Comparison of ENCODE assay signal across 20 mouse cellular contexts in the genomic region with DNA sequence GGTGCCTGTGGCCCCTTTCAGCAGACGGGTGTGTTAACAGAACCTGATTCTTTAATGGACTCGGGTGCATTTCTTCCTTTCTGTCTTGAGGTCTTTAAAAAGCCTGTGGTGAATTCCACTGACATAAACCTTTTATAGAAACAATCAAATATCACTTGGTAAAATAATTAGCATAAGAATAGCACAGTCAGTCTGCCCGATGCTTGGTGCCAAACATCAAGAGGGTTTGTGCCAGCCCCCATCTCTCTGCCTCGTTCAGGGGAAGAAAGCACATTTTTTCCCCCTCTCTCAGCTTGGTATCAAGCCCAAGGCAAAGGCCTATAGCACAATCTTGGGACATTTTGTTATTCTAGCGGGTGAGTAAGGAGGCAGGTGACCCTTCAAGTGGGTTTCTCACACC.
DNase-seq lines count a peak whose midpoint lies in the region; ATAC-seq and TF ChIP-seq lines count a peak whose summit lies in the region.
"Had no signal": no experiment of that assay in that cellular context is flagged by ENCODE, and none has a peak within 500 bp of the region (broad histone marks: within the 10 kb centered on the region; RNA-seq: fewer than 3 reads in every experiment).

No protein-coding gene starts in this region.

- no peak overlapping the region for H3K4me3 ChIP-seq in forebrain, embryonic 14.5 days (ENCODE audit: low read depth, low read length)
- H3K4me3 ChIP-seq in forebrain, postnatal 0 days (ENCODE audit: low read depth, low read length) = no peak overlapping the region
- no peak overlapping the region for H3K4me3 ChIP-seq in forebrain, embryonic 16.5 days (replicated peaks; ENCODE audit: low read length)
- H3K4me3 ChIP-seq in forebrain, embryonic 12.5 days (replicated peaks) = no peak overlapping the region
- H3K4me3 ChIP-seq in midbrain, embryonic 14.5 days (replicated peaks; ENCODE audit: low read depth, low read length) = no peak overlapping the region
- H3K4me3 ChIP-seq in midbrain, embryonic 11.5 days (ENCODE audit: low read depth, low read length) = no peak overlapping the region
- H3K4me3 ChIP-seq in small intestine, adult 2 months (ENCODE audit: low read depth, low read length) = no peak overlapping the region
- no peak overlapping the region for H3K4me3 ChIP-seq in heart, adult 2 months
- H3K4me3 ChIP-seq: embryonic facial prominence, embryonic 13.5 days; embryonic facial prominence, embryonic 15.5 days; erythroblast, embryonic 14.5 days had no signal

- H3K9ac ChIP-seq in forebrain, embryonic 14.5 days (ENCODE audit: low read length) = no peak overlapping the region
- no peak overlapping the region for H3K9ac ChIP-seq in forebrain, postnatal 0 days
- no peak overlapping the region for H3K9ac ChIP-seq in forebrain, embryonic 16.5 days (replicated peaks; ENCODE audit: low read depth, low read length)
- no peak overlapping the region for H3K9ac ChIP-seq in forebrain, embryonic 12.5 days
- H3K9ac ChIP-seq in midbrain, embryonic 14.5 days (replicated peaks; ENCODE audit: low read length) = no peak overlapping the region
- H3K9ac ChIP-seq in midbrain, embryonic 11.5 days (ENCODE audit: low read length) = no peak overlapping the region
- H3K9ac ChIP-seq in heart, adult 2 months (ENCODE audit: low read depth, low read length) = no peak overlapping the region
- H3K9ac ChIP-seq: embryonic facial prominence, embryonic 13.5 days; embryonic facial prominence, embryonic 15.5 days had no signal

- no peak for TF ChIP-seq POLR2A in small intestine, adult 2 months (IDR thresholded peaks at IDR 0.05; ENCODE audit: low read depth, low read length)
- TF ChIP-seq POLR2A in heart, adult 2 months (IDR thresholded peaks at IDR 0.05; ENCODE audit: insufficient read depth, low read depth, low read length) = no peak

- ATAC-seq in forebrain, embryonic 14.5 days = no peak
- no peak for ATAC-seq in forebrain, postnatal 0 days
- peak; percentile 26; the same call in 1 of the 2 replicates for ATAC-seq in forebrain, embryonic 16.5 days
- ATAC-seq in forebrain, embryonic 12.5 days (ENCODE audit: low FRiP score) = no peak
- ATAC-seq in midbrain, embryonic 14.5 days (ENCODE audit: low FRiP score, low TSS enrichment) = no peak
- no peak for ATAC-seq in midbrain, embryonic 11.5 days (ENCODE audit: low FRiP score)

- intact Hi-C loops in heart, adult 2 months (cut with DNase I) = no loop called here

- no peak overlapping the region for H3K27ac ChIP-seq in forebrain, embryonic 14.5 days (ENCODE audit: low read depth, low read length)
- H3K27ac ChIP-seq in forebrain, postnatal 0 days (ENCODE audit: low read depth, low read length) = no peak overlapping the region
- H3K27ac ChIP-seq in forebrain, embryonic 16.5 days (ENCODE audit: low read length) = no peak overlapping the region
- no peak overlapping the region for H3K27ac ChIP-seq in forebrain, embryonic 12.5 days
- H3K27ac ChIP-seq in midbrain, embryonic 14.5 days (replicated peaks; ENCODE audit: low read depth, low read length) = no peak overlapping the region
- H3K27ac ChIP-seq in midbrain, embryonic 11.5 days (ENCODE audit: low read depth, low read length) = no peak overlapping the region
- peak overlapping the region; percentile 82 for H3K27ac ChIP-seq in small intestine, adult 2 months (ENCODE audit: insufficient read depth, low read depth, low read length)
- no peak overlapping the region for H3K27ac ChIP-seq in heart, adult 2 months
- H3K27ac ChIP-seq: embryonic facial prominence, embryonic 13.5 days; embryonic facial prominence, embryonic 15.5 days had no signal

- no peaks in the 10 kb centered on the region for H3K79me2 ChIP-seq in heart, adult 2 months (replicated peaks; ENCODE audit: control insufficient read depth, insufficient read depth, low read length)

- DNase-seq in forebrain, embryonic 14.5 days (ENCODE audit: low spot score) = peak; percentile 65
- no peak for DNase-seq in forebrain, postnatal 0 days
- DNase-seq in midbrain, embryonic 14.5 days = peak; percentile 21
- no peak for DNase-seq in midbrain, embryonic 11.5 days (ENCODE audit: low spot score, missing footprints)
- no peak for DNase-seq in heart, adult 2 months
- DNase-seq: adrenal gland, adult 2 months; adrenal gland, postnatal 10 days; adrenal gland, postnatal 25 days; cerebellum, adult 11-12 months; cerebellum, adult 2 months; cerebellum, adult 9-10 months; cerebellum, postnatal 10 days; cerebellum, postnatal 25 days; embryo, embryonic 11 days had no signal

- H3K27me3 ChIP-seq in forebrain, embryonic 14.5 days (replicated peaks; ENCODE audit: control insufficient read depth, insufficient read depth, low read length) = no peaks in the 10 kb centered on the region
- H3K27me3 ChIP-seq in forebrain, postnatal 0 days (ENCODE audit: insufficient read depth, low read length) = no peaks in the 10 kb centered on the region
- H3K27me3 ChIP-seq in forebrain, embryonic 16.5 days (replicated peaks; ENCODE audit: control insufficient read depth, insufficient read depth, low read length) = no peaks in the 10 kb centered on the region
- H3K27me3 ChIP-seq in forebrain, embryonic 12.5 days = no peaks in the 10 kb centered on the region
- no peaks in the 10 kb centered on the region for H3K27me3 ChIP-seq in midbrain, embryonic 14.5 days (ENCODE audit: control insufficient read depth, insufficient read depth, low read length)
- H3K27me3 ChIP-seq in midbrain, embryonic 11.5 days (ENCODE audit: control insufficient read depth, insufficient read depth, low read length) = no peaks in the 10 kb centered on the region
- no peaks in the 10 kb centered on the region for H3K27me3 ChIP-seq in small intestine, adult 2 months (ENCODE audit: control insufficient read depth, insufficient read depth, low read length)
- H3K27me3 ChIP-seq in heart, adult 2 months (ENCODE audit: control insufficient read depth, insufficient read depth, low read length) = no peaks in the 10 kb centered on the region
- H3K27me3 ChIP-seq: embryonic facial prominence, embryonic 15.5 days had no signal

- H3K4me2 ChIP-seq in forebrain, embryonic 14.5 days (ENCODE audit: low read length) = no peak overlapping the region
- no peak overlapping the region for H3K4me2 ChIP-seq in forebrain, postnatal 0 days (ENCODE audit: low read depth)
- H3K4me2 ChIP-seq in forebrain, embryonic 16.5 days (ENCODE audit: low read length) = no peak overlapping the region
- H3K4me2 ChIP-seq in forebrain, embryonic 12.5 days = no peak overlapping the region
- no peak overlapping the region for H3K4me2 ChIP-seq in midbrain, embryonic 14.5 days (ENCODE audit: low read length)
- no peak overlapping the region for H3K4me2 ChIP-seq in midbrain, embryonic 11.5 days
- H3K4me2 ChIP-seq: embryonic facial prominence, embryonic 13.5 days; embryonic facial prominence, embryonic 15.5 days had no signal

- WGBS in forebrain, embryonic 14.5 days = 16% methylated on average over 5 of the region's 5 CpGs
- 16% methylated on average over 5 of the region's 5 CpGs for WGBS in forebrain, postnatal 0 days
- 10% methylated on average over 5 of the region's 5 CpGs for WGBS in forebrain, embryonic 16.5 days
- WGBS in forebrain, embryonic 12.5 days = 31% methylated on average over 5 of the region's 5 CpGs
- WGBS in midbrain, embryonic 14.5 days = 18% methylated on average over 5 of the region's 5 CpGs
- 40% methylated on average over 5 of the region's 5 CpGs for WGBS in midbrain, embryonic 11.5 days
- 87% methylated on average over 5 of the region's 5 CpGs for WGBS in small intestine, adult 2 months
- 68% methylated on average over 5 of the region's 5 CpGs for WGBS in heart, adult 2 months

- no peak for TF ChIP-seq CTCF in forebrain, postnatal 0 days (IDR thresholded peaks at IDR 0.05; ENCODE audit: low read depth)
- no peak for TF ChIP-seq CTCF in small intestine, adult 2 months (IDR thresholded peaks at IDR 0.05; ENCODE audit: extremely low read depth, insufficient read length, insufficient replicate concordance, low read depth, low read length)
- no peak for TF ChIP-seq CTCF in heart, adult 2 months (IDR thresholded peaks at IDR 0.05)

- no peaks in the 10 kb centered on the region for H3K36me3 ChIP-seq in forebrain, embryonic 14.5 days (ENCODE audit: control insufficient read depth, insufficient read depth, low read length)
- no peaks in the 10 kb centered on the region for H3K36me3 ChIP-seq in forebrain, postnatal 0 days (ENCODE audit: insufficient read depth)
- no peaks in the 10 kb centered on the region for H3K36me3 ChIP-seq in forebrain, embryonic 16.5 days (ENCODE audit: control insufficient read depth, insufficient read depth)
- no peaks in the 10 kb centered on the region for H3K36me3 ChIP-seq in forebrain, embryonic 12.5 days (replicated peaks)
- no peaks in the 10 kb centered on the region for H3K36me3 ChIP-seq in midbrain, embryonic 14.5 days (ENCODE audit: control insufficient read depth, insufficient read depth, low read length)
- H3K36me3 ChIP-seq in midbrain, embryonic 11.5 days (ENCODE audit: control insufficient read depth, insufficient read depth, low read length) = no peaks in the 10 kb centered on the region
- H3K36me3 ChIP-seq in small intestine, adult 2 months (ENCODE audit: control insufficient read depth, insufficient read depth, low read length) = no peaks in the 10 kb centered on the region
- no peaks in the 10 kb centered on the region for H3K36me3 ChIP-seq in heart, adult 2 months (ENCODE audit: control insufficient read depth, insufficient read depth, low read length)
- H3K36me3 ChIP-seq: embryonic facial prominence, embryonic 13.5 days; embryonic facial prominence, embryonic 15.5 days had no signal

- H3K4me1 ChIP-seq in forebrain, embryonic 14.5 days (ENCODE audit: control insufficient read depth, insufficient read depth, low read length) = peaks cover 10% of the 10 kb centered on the region
- H3K4me1 ChIP-seq in forebrain, postnatal 0 days (ENCODE audit: insufficient read depth) = no peaks in the 10 kb centered on the region
- peaks cover 6% of the 10 kb centered on the region for H3K4me1 ChIP-seq in forebrain, embryonic 16.5 days (replicated peaks; ENCODE audit: control insufficient read depth, insufficient read depth, low read length)
- H3K4me1 ChIP-seq in forebrain, embryonic 12.5 days = peaks cover 17% of the 10 kb centered on the region
- peaks cover 11% of the 10 kb centered on the region; the same call in 1 of the 2 replicates for H3K4me1 ChIP-seq in midbrain, embryonic 14.5 days (ENCODE audit: control insufficient read depth, insufficient read depth, low read length)
- no peaks in the 10 kb centered on the region; the same call in 1 of the 2 replicates for H3K4me1 ChIP-seq in midbrain, embryonic 11.5 days (ENCODE audit: control insufficient read depth, insufficient read depth, low read length)
- H3K4me1 ChIP-seq in small intestine, adult 2 months (ENCODE audit: control insufficient read depth, insufficient read depth, insufficient read length, low read length) = peaks cover 45% of the 10 kb centered on the region
- H3K4me1 ChIP-seq in heart, adult 2 months (ENCODE audit: control insufficient read depth, insufficient read depth, low read length) = no peaks in the 10 kb centered on the region

- no peaks in the 10 kb centered on the region for H3K9me3 ChIP-seq in forebrain, embryonic 14.5 days (replicated peaks; ENCODE audit: control insufficient read depth, low read length)
- H3K9me3 ChIP-seq in forebrain, postnatal 0 days (ENCODE audit: low read length) = no peaks in the 10 kb centered on the region
- H3K9me3 ChIP-seq in forebrain, embryonic 16.5 days (ENCODE audit: control insufficient read depth, low read length) = no peaks in the 10 kb centered on the region
- H3K9me3 ChIP-seq in forebrain, embryonic 12.5 days = no peaks in the 10 kb centered on the region
- no peaks in the 10 kb centered on the region for H3K9me3 ChIP-seq in midbrain, embryonic 14.5 days (ENCODE audit: control insufficient read depth, low read length)
- H3K9me3 ChIP-seq in midbrain, embryonic 11.5 days (ENCODE audit: control insufficient read depth, low read length) = no peaks in the 10 kb centered on the region
- H3K9me3 ChIP-seq: embryonic facial prominence, embryonic 13.5 days; embryonic facial prominence, embryonic 15.5 days had no signal

- TF ChIP-seq EP300 in heart, adult 2 months (IDR thresholded peaks at IDR 0.05; ENCODE audit: insufficient read depth, low read depth, low read length) = no peak

Comparison
In these comparisons a context has a peak if more than half of its experiments do, and no peak if none do; other contexts are left out.
1. DNase-seq: peak in forebrain, embryonic 14.5 days (single experiment) and midbrain, embryonic 14.5 days (single experiment); none in forebrain, postnatal 0 days (single experiment), midbrain, embryonic 11.5 days (single experiment) and heart, adult 2 months (0 of 2).